Mouse (Mus musculus): ENCODE measurements around the gene Klk1b26.
"Not testable (repeated sequence)": the region's sequence is repeated elsewhere in the genome, so short reads cannot be mapped to it uniquely, and the experiment has no call there.

GRCm38 (mm10) chr7:44014666-44015065 is 2.7 kb downstream of the Klk1b26 start:
- TF ChIP-seq ZC3H11A (IDR thresholded peaks at IDR 0.05; ENCODE audit: borderline replicate concordance, low read depth, low read length); HCFC1 (IDR thresholded peaks at IDR 0.05; ENCODE audit: borderline replicate concordance, insufficient read depth, low read length): not testable (repeated sequence)

All from ES-E14 (cell line).